Mouse (Mus musculus) stomach, postnatal 0 days (tissue): ENCODE data around the gene Gja5.

Experiments
- CTCF ChIP-seq: IDR thresholded peaks from 2 replicates; pipeline ENCODE4 v1.5.1; 2016; ENCODE audit warnings: antibody characterized with exemption, low read depth, mild to moderate bottlenecking, moderate library complexity
- EP300 ChIP-seq: optimal IDR thresholded peaks from 2 replicates; pipeline ENCODE3; 2016; ENCODE audit warnings: antibody characterized with exemption

DNA sequence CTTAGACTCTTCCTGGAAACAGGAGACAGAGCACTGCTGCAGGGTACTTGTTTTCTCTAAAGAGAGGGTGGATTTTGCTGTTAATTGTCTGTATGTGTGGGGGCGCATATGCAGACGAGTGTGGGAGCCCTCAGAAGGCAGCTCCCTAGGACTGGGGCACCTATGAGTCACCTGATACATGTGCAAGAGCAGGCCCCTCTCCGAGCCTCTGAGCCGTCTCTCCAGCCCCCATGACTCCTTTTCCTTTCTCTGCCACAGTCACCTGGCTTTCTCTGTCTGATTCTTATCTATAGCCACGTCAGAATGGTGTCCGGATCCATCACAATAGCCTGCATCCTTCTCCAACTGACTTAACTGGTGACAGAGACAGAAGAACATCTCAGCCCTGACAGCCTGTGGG, 22.9 kb upstream of the Gja5 start:
- TF ChIP-seq EP300 (no peak), CTCF (no peak)
